Mouse (Mus musculus): ENCODE data around the gene Arv1.

- TF ChIP-seq CTCF (IDR thresholded peaks at IDR 0.05; ENCODE audit: low read depth) (peak; percentile 53), EP300 (IDR thresholded peaks at IDR 0.05; ENCODE audit: low read depth) (no peak)
These were observed 17.3 kb downstream of the Arv1 start for GRCm38 (mm10) chr8:124739268-124739667.
